Mouse (Mus musculus) Patski (cell line): ENCODE data around the gene Mybbp1a. TPM values are rescaled to one million over a fixed set of nuclear protein-coding genes. Genes with fewer than 3 reads are reported as not detected.
"Not testable (repeated sequence)": the region's sequence is repeated elsewhere in the genome, so short reads cannot be mapped to it uniquely, and the experiment has no call there.

Experiments used
- ATAC-seq: fragments of 100-300 bp; one replicate; pipeline ENCODE4 v1.8.0; 2021
- CTCF ChIA-PET: fragments of 350-600 bp; sonication (Branson Sonifier 250); formaldehyde crosslinking; loops from one replicate; lab custom pipeline; 2022; ENCODE audit warnings: inconsistent platforms; lab: Charles Lee
- POLR2A ChIA-PET: fragments of 350-600 bp; sonication (Branson Sonifier 250); formaldehyde crosslinking; loops from one replicate; lab custom pipeline; 2022; ENCODE audit warnings: antibody characterized with exemption, inconsistent platforms; lab: Charles Lee
- DNase-seq: peaks from one replicate; pipeline ENCODE4 v3.0.0-alpha.2; 2011; ENCODE audit warnings: low read depth, low spot score
- H3K27me3 ChIP-seq: fragments of 371-371 bp; one replicate; pipeline ENCODE4 v1.5.1; 2021
- CTCF ChIP-seq: fragments of 100-300 bp; IDR thresholded peaks from one replicate; pipeline ENCODE4 v1.5.1; 2021
- in situ Hi-C: fragments of 300-500 bp; cut with MboI; formaldehyde crosslinking; loops from 3 replicates; pipeline ENCODE4 v1.11.1; 2018; ENCODE audit warnings: low pct_unique_long_range_greater_than_20kb, mixed read lengths
- polyA plus RNA-seq: library from polyadenylated mRNA; unstranded; gene quantifications from one replicate; pipeline ENCODE4 v1.2.3, GENCODE M21; 2021

The Mybbp1a gene
- polyA plus RNA-seq, 1 experiment from 2014 or later, result 184 TPM

DNA sequence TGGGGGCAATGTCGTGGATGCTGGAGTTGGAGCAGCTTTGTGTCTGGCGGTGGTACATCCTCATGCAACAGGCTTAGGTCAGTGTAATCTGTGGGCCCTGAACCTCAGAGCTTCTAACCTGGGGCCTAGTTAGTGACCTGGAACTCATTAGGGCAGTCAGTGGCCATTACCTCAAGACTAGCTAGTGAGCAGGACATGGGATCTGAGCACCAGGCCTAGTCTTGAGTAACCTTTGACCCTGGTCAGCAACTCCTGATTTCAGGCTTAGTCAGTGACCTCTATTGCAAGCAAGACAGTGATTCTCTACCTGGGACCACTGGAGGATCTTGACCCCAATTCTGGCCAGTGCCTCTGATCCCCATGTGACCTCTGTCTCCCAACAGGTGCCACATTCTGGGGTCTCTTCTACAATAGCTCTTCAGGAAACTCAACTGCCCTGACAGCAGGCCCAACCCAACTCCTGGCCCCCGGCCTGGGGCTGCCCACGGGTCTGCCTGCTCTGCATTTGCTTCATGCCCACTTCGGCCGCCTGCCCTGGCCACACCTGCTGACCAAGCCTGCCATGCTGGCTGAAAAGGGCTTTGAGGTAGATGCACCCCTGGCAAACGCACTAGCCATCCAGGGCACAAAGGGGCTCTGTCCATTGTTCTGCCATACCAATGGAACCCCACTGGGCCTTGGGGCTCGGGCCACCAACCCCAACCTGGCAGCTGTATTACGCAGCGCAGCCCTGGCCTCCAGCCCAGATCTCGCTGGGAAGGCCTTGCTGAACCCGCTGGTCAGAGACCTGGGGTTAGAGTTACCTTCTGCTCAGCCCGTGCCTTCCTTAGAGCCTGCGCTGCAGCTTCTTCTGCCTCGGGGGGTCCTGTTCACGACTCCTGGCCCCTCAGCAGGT, 4.2 kb upstream of the Mybbp1a start:
- ChIA-PET POLR2A (no interaction called here), CTCF (interaction anchor here (1.6 to 2.2 kb wide), 2 partner anchors 53 to 73 kb away, joined by 3 to 7 read pairs; partner anchors contain the start of gene Spns2)
- ATAC-seq, result no peak
- DNase-seq, result no peak
- no peaks in the 10 kb centered on the region for H3K27me3 ChIP-seq
- in situ Hi-C loops, result no loop called here
- TF ChIP-seq CTCF, result no peak

GRCm38 (mm10) chr11:72438411-72438810, 2.7 kb upstream of the Mybbp1a start:
- ATAC-seq (no peak), DNase-seq (no peak)
- in situ Hi-C loops, result no loop called here
- no peaks in the 10 kb centered on the region for H3K27me3 ChIP-seq
- TF ChIP-seq CTCF, result no peak
- POLR2A ChIA-PET, result no interaction called here
- CTCF ChIA-PET, result no interaction called here

DNA sequence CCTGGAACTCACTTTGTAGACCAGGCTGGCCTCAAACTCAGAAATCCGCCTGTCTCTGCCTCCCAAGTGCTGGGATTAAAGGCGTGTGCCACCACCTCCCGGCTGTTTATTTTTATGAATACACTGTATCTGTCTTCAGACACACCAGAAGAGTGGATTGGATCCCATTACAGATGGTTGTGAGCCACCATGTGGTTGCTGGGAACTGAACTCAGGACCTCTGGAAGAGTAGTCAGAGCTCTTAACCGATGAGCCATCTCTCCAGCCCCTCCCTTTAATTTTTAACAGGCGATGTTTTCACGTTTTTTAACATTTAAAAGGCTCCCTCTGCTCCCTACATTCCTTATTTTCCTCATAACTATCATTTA, 574 bp upstream of the Mybbp1a start:
- H3K27me3 ChIP-seq, CTCF ChIA-PET, ATAC-seq, POLR2A ChIA-PET, in situ Hi-C loops, DNase-seq: not testable (repeated sequence)

DNA sequence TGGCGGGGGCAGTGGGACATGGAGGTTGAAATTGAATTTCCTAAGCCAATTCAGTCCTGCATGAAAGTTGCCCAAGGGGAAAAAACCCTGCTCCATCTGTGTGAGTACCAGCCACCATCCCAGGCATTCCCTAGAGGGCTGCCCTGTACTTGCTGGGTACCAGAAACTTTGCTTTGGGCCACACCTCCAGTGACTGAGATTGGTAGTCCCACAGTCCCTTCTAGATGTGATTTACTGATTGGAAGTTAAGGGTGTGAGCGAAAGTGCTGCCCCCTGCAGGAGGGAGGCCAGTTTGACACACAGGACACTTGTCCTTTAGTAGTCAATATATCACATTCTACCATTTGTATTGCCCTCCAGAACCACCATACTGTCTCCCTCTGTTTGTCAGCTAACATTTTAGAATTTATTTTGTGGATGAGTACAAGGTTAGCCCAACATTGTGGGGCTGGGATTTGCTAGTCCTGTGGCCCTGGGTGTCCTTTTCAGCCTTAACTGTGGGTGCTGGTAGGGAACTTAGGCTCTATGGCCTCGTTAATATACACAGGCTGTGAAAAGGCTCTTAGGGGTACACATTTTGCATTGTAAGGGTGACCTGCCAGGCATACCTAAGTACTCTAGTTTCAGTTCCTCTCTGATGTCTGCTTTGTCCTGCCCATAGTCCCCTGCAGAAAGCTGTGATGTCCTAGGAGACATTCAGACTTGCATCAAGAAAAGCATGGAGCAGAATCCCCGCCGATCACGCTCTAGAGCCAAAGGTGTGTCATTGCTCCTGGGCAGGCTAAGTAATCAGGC, 5.4 kb downstream of the Mybbp1a start:
- DNase-seq (no peak), ATAC-seq (no peak)
- CTCF ChIA-PET, result no interaction called here
- no peaks in the 10 kb centered on the region for H3K27me3 ChIP-seq
- in situ Hi-C loops, result no loop called here
- POLR2A ChIA-PET, result no interaction called here
- no peak for TF ChIP-seq CTCF

DNA sequence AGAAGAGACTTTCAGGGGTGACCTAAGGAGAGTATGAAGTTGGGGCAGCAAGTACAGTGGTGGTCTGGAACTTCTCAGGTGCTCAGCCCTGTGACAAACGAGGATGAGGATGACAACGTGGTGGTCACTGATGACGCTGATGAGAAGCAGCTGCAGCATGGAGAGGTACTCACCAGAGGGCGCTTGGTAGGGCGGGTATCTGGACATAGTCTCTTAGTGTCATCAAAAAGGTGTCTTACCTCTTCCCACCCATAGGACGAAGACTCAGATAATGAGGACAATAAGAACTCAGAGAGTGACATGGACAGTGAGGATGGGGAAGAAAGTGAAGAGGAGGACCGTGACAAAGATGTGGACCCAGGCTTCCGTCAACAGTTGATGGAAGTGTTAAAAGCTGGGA, 6.3 kb downstream of the Mybbp1a start:
- TF ChIP-seq CTCF, result no peak
- in situ Hi-C loops, result no loop called here
- CTCF ChIA-PET, result no interaction called here
- no peaks in the 10 kb centered on the region for H3K27me3 ChIP-seq
- DNase-seq (no peak), ATAC-seq (no peak)
- POLR2A ChIA-PET, result no interaction called here

DNA sequence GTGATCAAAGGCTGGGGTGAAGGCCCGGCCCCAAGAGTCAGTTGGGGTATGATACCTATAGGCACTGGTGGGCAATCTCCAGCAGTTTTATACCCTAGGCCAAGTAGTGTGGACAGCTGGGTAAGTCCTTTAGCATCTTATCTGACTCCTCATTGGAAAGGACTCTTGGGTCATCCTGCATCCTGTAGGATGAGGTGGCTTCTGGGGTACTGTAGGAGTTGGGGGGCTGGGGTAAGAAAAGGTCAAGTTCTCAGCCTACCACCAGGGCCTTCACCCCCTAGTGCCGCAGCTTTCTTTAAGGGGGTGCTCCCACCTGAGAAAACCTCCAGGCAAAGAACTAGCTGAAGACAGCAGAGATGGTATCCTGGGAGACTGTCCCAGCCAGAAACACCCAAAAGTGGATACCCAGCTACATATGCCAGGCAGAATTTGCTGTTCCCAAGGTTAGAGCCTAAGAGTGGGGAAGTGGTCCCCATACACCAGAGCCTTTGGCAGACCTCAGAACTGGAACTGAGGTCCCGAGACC, 11.0 kb downstream of the Mybbp1a start:
- ATAC-seq (no peak), DNase-seq (no peak)
- CTCF ChIA-PET, result interaction anchor here (0.7 to 2.3 kb wide), 3 partner anchors 11 to 45 kb away, joined by 3 to 6 read pairs (median 3); no protein-coding TSS in a partner anchor
- TF ChIP-seq CTCF, result no peak
- in situ Hi-C loops, result no loop called here
- H3K27me3 ChIP-seq, result no peaks in the 10 kb centered on the region
- POLR2A ChIA-PET, result interaction anchor here (0.7 to 2.4 kb wide), 3 partner anchors 10 to 37 kb away, joined by 3 to 7 read pairs (median 4); no protein-coding TSS in a partner anchor

DNA sequence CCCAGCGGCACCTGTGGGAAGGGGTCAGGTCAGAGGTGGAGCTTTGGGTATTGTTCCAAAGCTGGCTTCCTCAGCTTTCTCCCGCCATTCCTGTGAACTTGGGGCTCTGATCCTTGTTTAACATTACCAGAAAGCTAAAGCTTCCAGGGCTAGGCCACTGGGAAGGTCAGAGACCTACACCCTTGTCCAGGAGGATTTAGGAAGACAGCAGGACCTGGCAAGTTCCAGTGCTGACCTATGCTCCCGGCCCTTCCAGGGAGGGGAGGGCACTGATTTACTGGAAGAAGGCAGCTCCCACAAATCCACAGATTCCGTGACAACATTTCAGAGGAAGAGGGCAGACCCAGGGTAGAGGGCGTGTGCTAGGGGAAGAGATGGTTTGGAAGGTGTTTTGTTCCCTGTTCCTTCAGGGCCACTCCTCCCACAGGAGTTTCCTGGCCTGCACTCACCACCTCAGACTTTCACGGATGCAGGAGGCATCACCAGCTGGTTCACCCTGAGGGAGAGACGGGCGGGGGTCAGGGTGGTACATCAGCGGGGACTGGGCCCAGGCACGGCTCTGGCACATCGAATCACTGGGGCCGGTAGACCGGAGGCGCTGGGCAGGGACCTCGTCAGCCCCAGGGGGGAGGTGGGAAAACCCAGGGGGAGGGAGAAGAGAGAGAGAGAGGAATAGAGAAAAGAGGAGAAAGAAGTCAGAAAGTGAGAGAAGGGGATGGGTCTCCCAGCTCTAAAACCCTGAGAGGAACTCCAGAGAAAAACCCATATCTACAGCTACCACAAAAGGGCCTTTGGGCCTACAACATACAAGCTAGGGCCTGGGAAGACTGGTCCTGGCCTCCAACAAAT, 12.2 kb downstream of the Mybbp1a start:
- no peaks in the 10 kb centered on the region for H3K27me3 ChIP-seq
- in situ Hi-C loops, result no loop called here
- no peak for TF ChIP-seq CTCF
- ATAC-seq (no peak), DNase-seq (no peak)
- POLR2A ChIA-PET, result interaction anchor here (0.9 to 2.4 kb wide), 4 partner anchors 11 to 15 kb away, joined by 3 to 7 read pairs (median 4); no protein-coding TSS in a partner anchor
- CTCF ChIA-PET, result interaction anchor here (1.3 to 2.3 kb wide), 2 partner anchors 10 to 111 kb away, joined by 3 to 6 read pairs; no protein-coding TSS in a partner anchor

GRCm38 (mm10) chr11:72455694-72456093, 14.5 kb downstream of the Mybbp1a start:
- ATAC-seq (no peak), DNase-seq (no peak)
- ChIA-PET POLR2A (no interaction called here), CTCF (no interaction called here)
- no peaks in the 10 kb centered on the region for H3K27me3 ChIP-seq
- in situ Hi-C loops, result no loop called here
- no peak for TF ChIP-seq CTCF

GRCm38 (mm10) chr11:72457995-72458496, 16.9 kb downstream of the Mybbp1a start:
- DNase-seq, result no peak
- ATAC-seq, result no peak
- in situ Hi-C loops, result no loop called here

More at GRCm38 (mm10) chr11:72457995-72458496, 16.9 kb downstream of the Mybbp1a start:
- no peaks in the 10 kb centered on the region for H3K27me3 ChIP-seq
- no peak for TF ChIP-seq CTCF
- ChIA-PET CTCF (interaction anchor here (0.7 to 1.5 kb wide), 2 partner anchors 14 to 106 kb away, joined by 3 read pairs; no protein-coding TSS in a partner anchor), POLR2A (no interaction called here)
